Mouse (Mus musculus): Measurements from ENCODE around the gene Drd4.

DNA sequence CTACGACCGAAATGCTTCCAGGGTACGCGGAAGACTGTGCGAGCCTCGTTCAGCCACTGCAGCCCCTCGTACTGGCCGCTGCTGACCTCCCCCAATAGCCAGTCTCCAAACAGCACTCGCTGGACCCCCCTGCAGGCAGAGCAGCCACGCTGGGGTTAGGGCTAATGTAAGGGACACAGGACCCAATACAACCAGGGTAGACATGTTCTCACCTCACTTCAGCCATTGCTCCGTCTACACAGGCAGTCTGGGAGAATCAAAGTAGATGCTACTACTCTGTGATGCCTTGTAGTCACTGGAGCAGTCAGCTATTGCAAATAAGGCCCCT lies 26.4 kb upstream of the Drd4 start:
- TF ChIP-seq CHD1 (IDR thresholded peaks at IDR 0.05; ENCODE audit: low read depth, low read length) (no peak), HCFC1 (IDR thresholded peaks at IDR 0.05; ENCODE audit: low read depth, low read length) (no peak), MAFK (IDR thresholded peaks at IDR 0.05; ENCODE audit: insufficient replicate concordance, low read length) (no peak), USF2 (conservative IDR thresholded peaks at IDR 0.05; ENCODE audit: low read depth, low read length) (no peak), JUND (conservative IDR thresholded peaks at IDR 0.05; ENCODE audit: low read depth, low read length) (no peak), MAX (IDR thresholded peaks at IDR 0.05; ENCODE audit: low read length) (no peak), MYC (IDR thresholded peaks at IDR 0.05; ENCODE audit: low read depth, low read length) (no peak), CTCF (conservative IDR thresholded peaks at IDR 0.05 in 1 of 2, IDR thresholded peaks at IDR 0.05 in 1 of 2; ENCODE audit: low read depth in 2 of 2, low read length in 2 of 2) (no peak), TCF12 (IDR thresholded peaks at IDR 0.05; ENCODE audit: low read depth, low read length) (no peak), EP300 (IDR thresholded peaks at IDR 0.05; ENCODE audit: low read length) (no peak)
